Mouse (Mus musculus): Measurements from ENCODE around the gene Gm3072. TPM values are rescaled to one million over a fixed set of nuclear protein-coding genes. Genes with fewer than 3 reads are reported as not detected.
"Not testable (repeated sequence)": the region's sequence is repeated elsewhere in the genome, so short reads cannot be mapped to it uniquely, and the experiment has no call there.

Gene Gm3072
- total RNA-seq (2021), result not detected
- long read RNA-seq, result 0 reads

GRCm38 (mm10) chr14:41624512-41624911 lies at the start of gene Gm3072:
Gm3072 (minus strand) TSS chr14:41624612.
- DNase-seq (ENCODE audit: low spot score in 2 of 2), result not testable (repeated sequence)

DNA sequence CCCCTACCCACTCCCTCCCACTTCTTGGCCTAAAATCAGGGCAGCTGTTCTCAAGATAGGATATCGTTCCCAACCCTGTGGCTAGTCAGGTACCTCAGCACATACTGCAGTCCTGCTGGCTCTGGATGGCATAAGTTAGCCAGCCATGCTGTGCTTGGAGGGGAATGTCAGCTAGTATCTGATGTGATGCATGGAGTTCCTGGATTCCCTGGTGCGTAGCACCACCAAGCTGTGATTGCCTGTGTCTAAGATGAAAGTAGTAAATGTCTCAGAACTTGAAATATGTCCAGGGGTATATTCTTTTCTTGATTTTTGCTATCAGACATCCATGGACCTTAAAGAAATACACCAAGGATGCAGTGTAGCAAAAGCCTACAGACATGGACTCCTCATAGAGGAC lies 23.8 kb upstream of the Gm3072 start:
- peak in 1 of 2 experiments; percentile 6 for DNase-seq (ENCODE audit: low spot score in 2 of 2)

GRCm38 (mm10) chr14:41646387-41646786 lies 22.0 kb upstream of the Gm3072 start, which contains the start of gene Gm3676:
Gm3676 (minus strand) TSS chr14:41646487.
- DNase-seq (ENCODE audit: low spot score in 2 of 2), result not testable (repeated sequence)

DNA sequence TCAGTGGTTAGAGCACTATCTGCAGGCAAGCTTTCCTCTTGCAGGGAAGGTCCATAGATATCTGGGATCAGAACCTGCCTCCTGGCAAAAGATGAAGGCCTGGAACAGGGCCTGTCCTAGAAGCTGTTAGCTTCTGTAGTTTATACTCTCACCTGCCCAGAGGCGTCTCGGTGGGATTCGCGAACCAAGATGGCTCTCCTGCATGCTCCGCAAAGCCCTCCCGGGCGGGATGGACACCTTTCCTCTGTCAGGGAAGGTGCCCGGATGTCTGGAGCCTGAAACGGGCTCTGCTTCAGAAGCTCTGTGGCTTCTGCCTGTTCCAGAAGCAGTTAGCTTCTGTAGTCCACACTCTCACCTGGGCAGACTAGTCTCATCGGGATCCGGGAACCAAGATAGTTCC lies 5.7 kb upstream of the Gm3072 start:
- DNase-seq (ENCODE audit: low spot score in 2 of 2), result not testable (repeated sequence)

DNA sequence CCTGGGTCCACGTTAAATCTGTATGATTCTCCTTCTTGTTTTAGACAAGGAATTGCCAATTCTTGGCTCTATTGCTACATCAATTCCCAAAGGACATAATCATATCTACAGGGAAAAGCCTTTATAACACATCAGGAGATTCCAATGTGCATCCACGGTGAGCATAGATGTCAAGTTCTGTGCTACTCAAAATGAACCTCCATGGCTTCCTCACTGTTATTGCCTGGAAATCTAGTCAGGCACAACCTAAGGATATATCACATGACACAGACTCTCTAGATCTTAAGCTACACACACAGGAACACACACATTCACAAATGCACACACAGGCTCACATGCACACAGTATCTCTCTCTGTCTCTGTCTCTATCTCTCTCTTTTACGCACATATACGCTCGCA lies 1.9 kb downstream of the Gm3072 start:
- DNase-seq (ENCODE audit: low spot score in 2 of 2), result peak in 1 of 2 experiments; percentile 7

DNA sequence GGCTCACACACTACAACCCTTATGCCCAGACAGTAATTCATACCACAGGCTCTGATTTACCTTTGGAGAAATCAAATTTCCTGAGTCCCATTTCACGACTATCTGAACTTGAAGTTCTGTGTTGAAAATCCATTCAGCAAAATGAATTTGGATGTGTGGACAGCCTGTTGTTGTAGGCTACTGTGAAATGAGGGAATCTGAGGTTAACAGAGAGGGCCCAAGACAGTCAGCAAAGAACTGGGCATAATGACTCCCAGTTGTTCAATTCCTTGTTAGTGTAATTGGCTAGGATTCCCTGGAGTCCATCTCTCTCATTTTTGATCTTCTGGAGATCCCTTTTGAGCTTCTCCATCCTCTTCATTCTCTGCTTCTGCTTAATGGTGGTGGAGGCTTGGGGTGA lies 13.7 kb downstream of the Gm3072 start:
- not testable (repeated sequence) for DNase-seq (ENCODE audit: low spot score in 2 of 2)

DNA sequence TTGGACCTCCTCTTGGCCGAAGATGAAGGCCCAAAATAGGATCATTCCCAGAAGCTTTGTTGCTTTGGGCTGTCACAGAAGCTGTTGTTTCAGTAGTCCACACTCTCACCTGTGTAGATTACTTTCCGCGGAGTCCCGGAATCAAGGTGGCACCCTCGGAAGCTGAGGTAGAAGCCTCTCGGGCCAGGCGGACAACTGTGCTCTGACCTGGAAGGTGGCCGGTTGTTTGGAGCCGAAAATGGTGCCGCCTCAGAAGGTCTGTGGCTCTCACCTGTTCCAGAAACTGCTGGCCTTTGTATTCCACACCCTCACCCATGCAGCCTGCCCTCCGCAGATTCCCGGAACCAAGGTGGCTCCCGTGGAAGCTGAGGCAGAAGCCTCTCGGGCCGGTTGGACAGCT lies 23.5 kb downstream of the Gm3072 start:
- not testable (repeated sequence) for DNase-seq (ENCODE audit: low spot score in 2 of 2)

DNA sequence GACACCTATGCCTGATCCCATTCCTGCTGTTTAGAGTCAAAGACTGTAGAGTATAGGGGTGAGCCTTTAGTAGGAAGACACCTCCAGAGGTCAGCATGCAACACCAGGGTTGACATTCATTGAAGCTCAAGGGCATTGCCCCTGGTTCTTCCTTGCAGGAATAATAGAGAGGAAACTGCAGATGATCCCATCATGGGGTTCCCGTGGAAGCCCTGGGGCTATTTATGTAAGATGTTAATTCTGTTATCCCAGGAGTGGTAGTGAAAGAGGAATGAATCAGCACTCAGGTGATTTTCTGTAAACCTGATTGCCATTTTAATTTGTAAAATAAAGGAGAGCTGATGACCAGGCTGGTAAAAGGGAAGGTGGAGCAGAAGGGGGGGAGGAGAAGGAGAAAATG lies 38.1 kb downstream of the Gm3072 start:
- DNase-seq (ENCODE audit: low spot score in 2 of 2), result not testable (repeated sequence)

DNA sequence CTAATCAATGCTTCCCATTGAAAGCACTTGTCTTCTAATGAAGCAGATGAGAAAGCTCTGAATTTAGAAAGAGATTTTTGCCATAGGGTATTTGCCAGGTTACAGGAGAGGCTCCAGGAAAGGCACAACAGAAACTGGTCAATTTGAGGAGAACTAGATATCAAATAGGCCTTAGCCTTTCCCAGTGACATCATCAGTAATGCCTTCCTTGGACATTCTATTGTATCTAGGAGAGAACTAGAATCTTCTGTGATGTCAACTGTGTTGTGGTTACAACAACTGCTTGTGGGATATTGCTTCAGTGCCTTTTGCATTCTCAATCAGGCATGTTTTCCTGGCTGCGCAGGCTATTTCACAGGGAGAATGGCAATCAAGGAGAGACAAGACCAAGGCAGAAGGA lies 51.5 kb downstream of the Gm3072 start, which contains the start of gene 1700049E17Rik2:
1700049E17Rik2 (plus strand) TSS at position 301 of the 400 bp plus-strand sequence.
- DNase-seq (ENCODE audit: low spot score in 2 of 2), result not testable (repeated sequence)

Other genes with a start within 250 kb of the Gm3072 start
- not detected for gene Gm7945, start 238.2 kb downstream of the Gm3072 start, total RNA-seq (2021)
- gene Gm6482, start 216.3 kb downstream of the Gm3072 start, total RNA-seq (2021), result not detected
- not detected for gene Gm7954, start 171.1 kb downstream of the Gm3072 start, total RNA-seq (2021)
- not detected for gene Gm3486, start 135.1 kb downstream of the Gm3072 start, total RNA-seq (2021)
- gene Gm7970, start 69.0 kb downstream of the Gm3072 start, total RNA-seq (2021), result not detected
- under 1 TPM in 1 of 2 experiments, not detected in 1; 0.33 TPM for gene 1700049E17Rik2, start 51.4 kb downstream of the Gm3072 start, total RNA-seq (2021)
- gene Gm3676, start 21.9 kb upstream of the Gm3072 start, total RNA-seq (2021), result under 1 TPM in 1 of 2 experiments, not detected in 1; 0.94 TPM
- not detected for gene Gm8068, start 77.3 kb upstream of the Gm3072 start, total RNA-seq (2021)
- gene Gm7929, start 126.0 kb upstream of the Gm3072 start, total RNA-seq (2021), result not detected
- not detected for gene Gm47189, start 147.8 kb upstream of the Gm3072 start, total RNA-seq (2021)